Mouse (Mus musculus): ENCODE data around the gene Ndufs6. TPM values are rescaled to one million over a fixed set of nuclear protein-coding genes. Genes with fewer than 3 reads are reported as not detected.

The Ndufs6 gene
- polyA plus RNA-seq, 1 experiment: 150 TPM

DNA sequence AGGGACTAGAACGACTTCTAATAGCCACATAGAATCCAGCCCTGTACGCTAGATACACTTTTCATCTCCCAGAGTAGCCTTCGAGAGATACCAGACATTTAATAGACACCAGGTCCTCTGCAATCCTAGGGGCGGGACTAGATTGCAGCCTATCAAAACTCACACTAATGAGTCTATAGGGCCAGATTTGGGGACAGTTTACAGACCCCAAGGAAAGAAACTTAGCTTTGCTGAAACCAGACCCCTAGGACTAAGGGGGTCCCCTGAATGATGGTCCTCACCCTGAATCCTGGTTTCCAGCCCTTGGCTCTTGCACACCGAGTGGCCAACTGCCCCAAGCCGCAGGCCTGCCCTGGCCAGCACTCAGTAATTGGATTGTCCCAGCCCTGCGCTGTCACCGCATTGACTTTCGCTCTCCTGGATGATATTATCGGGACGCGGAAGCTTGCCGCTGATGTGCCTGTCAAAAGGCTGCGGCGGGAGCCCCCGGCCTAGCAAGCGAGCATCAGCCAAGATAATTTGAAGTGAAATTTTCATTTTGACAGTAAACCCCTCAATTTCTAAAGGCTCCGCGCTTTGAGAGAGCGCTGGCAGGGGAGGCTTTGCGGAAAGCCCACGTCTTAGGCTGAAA is 57.8 kb downstream of the Ndufs6 start:
- H3K36me3 ChIP-seq (ENCODE audit: control insufficient read depth, insufficient read depth, low read length): no peaks in the 10 kb centered on the region
- peaks cover 6% of the 10 kb centered on the region for H3K4me1 ChIP-seq (ENCODE audit: control insufficient read depth, insufficient read depth, low read length)
- peaks cover 4% of the 10 kb centered on the region; the same call in 1 of the 2 replicates for H3K27me3 ChIP-seq (ENCODE audit: control insufficient read depth, insufficient read depth, low read length)
- TF ChIP-seq POLR2A (IDR thresholded peaks at IDR 0.05; ENCODE audit: control insufficient read depth, low read depth, low read length) (no peak), CTCF (IDR thresholded peaks at IDR 0.05; ENCODE audit: control insufficient read depth, insufficient read depth, insufficient replicate concordance, low read depth, low read length) (no peak)
- no peak overlapping the region for H3K27ac ChIP-seq (ENCODE audit: control insufficient read depth, insufficient read depth, low read depth, low read length)
- no peak overlapping the region for H3K4me3 ChIP-seq (ENCODE audit: control insufficient read depth, low read depth, low read length)

DNA sequence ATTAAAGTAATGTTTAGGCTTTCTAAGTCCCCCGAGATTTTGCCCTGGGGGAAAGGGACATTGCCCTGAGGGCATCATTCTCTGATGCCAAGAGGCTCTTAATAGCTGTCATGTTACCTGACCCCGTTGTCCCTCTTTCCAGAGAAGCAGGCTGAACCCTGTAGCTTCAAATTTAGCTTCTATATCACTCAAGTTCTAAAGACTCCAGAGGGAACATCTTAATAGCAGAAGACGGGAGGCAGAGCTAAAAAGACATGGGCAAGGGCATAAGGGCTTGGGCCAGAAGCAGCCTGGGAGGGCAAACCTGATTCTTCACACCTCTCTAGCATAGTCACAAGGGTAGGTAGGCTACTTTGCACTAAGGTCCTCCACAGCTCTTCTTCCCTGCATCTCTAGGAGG is 58.5 kb downstream of the Ndufs6 start:
- no peak for TF ChIP-seq CTCF (IDR thresholded peaks at IDR 0.05; ENCODE audit: control insufficient read depth, insufficient read depth, insufficient replicate concordance, low read depth, low read length)
- no peak for TF ChIP-seq POLR2A (IDR thresholded peaks at IDR 0.05; ENCODE audit: control insufficient read depth, low read depth, low read length)
- no peaks in the 10 kb centered on the region for H3K36me3 ChIP-seq (ENCODE audit: control insufficient read depth, insufficient read depth, low read length)
- peaks cover 8% of the 10 kb centered on the region for H3K4me1 ChIP-seq (ENCODE audit: control insufficient read depth, insufficient read depth, low read length)
- no peak overlapping the region for H3K4me3 ChIP-seq (ENCODE audit: control insufficient read depth, low read depth, low read length)
- H3K27ac ChIP-seq (ENCODE audit: control insufficient read depth, insufficient read depth, low read depth, low read length): no peak overlapping the region
- H3K27me3 ChIP-seq (ENCODE audit: control insufficient read depth, insufficient read depth, low read length): peaks cover 7% of the 10 kb centered on the region; the same call in 1 of the 2 replicates

Other genes starting within 250 kb of the Ndufs6 start
- not detected in 2 replicates for gene Irx4, start 68.1 kb downstream of the Ndufs6 start, polyA plus RNA-seq (2012; rRNA removed)
- gene Mrpl36, start within 50 bp of the Ndufs6 start, polyA plus RNA-seq (2012; rRNA removed): 29.1 and 30.1 TPM in 2 replicates
- gene Lpcat1, start 138.7 kb upstream of the Ndufs6 start, polyA plus RNA-seq (2012; rRNA removed): 1.9 and 2.0 TPM in 2 replicates
- 0.02 TPM in 1 of 2 replicates, not detected in the other for gene Slc6a3, start 208.2 kb upstream of the Ndufs6 start, polyA plus RNA-seq (2012; rRNA removed)